Mouse (Mus musculus): Measurements from ENCODE around the gene Lurap1. TPM values are rescaled to one million over a fixed set of nuclear protein-coding genes. Genes with fewer than 3 reads are reported as not detected.

The Lurap1 gene
- polyA plus RNA-seq, 1 experiment from 2014 or later = 2.4 TPM

DNA sequence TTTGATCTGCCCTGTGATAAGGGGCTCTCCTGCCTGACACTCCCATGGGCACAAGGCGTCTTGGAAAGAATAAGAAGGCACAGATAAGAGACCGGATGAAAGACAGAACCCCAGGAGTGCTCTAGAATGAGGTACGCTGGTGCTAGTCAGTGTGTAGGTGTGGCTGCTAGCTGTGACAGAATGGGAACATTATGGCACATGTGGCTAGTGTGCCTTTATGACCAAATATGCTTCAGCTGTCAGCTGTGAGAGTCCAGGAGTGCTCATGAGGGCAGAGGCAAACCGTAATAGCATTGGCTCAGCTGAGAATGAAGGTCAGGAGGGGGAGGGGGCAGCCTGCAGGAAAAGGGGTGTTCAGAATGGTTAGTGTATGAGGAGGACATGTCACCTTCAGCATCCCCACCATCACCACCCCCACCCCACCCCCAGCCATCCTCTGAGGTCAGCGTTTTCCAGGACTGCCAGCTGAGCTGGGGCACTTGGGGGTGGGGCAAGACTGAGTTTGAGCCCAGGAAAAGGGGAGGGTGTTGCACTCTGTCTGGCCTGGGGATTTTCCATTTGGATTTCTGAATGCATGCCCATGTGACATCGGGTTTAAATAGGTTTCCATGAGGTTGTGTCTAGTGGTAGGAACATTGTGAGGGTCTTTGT, 23.5 kb upstream of the Lurap1 start:
- Histone ChIP-seq H3K9ac (no peak overlapping the region), H3K4me3 (replicated peaks) (no peak overlapping the region), H3K27me3 (replicated peaks) (no peaks in the 10 kb centered on the region), H3K36me3 (no peaks in the 10 kb centered on the region), H3K4me1 (peaks cover 30% of the 10 kb centered on the region), H3K9me3 (no peaks in the 10 kb centered on the region), H3K27ac (peak overlapping the region; percentile 45), H3K4me2 (no peak overlapping the region)
- ATAC-seq (ENCODE audit: insufficient read depth, low FRiP score, low read depth) = no peak
- 43% methylated on average over 6 of the region's 6 CpGs for WGBS

DNA sequence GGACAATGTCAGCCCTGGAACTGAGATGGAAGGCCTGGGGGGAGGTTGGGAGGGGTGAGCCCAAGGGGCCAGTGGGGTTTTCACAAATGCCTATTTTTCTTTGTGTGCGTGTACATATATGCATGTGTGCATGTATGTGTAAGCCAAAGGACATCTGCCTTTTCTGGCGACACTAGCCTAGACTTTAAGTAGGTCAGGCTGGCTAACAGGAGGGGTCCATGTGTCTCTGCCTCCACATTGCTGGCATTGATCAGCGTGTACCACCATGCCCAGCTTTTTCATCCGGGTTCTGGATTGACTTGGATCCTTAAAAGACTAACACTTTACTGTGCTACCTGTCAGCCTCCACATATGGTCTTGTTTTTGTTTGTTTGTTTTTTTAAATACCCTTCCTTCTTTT, 22.6 kb upstream of the Lurap1 start:
- H3K27ac ChIP-seq = no peak overlapping the region
- ATAC-seq (ENCODE audit: insufficient read depth, low FRiP score, low read depth) = no peak
- 88% methylated on average over 4 of the region's 4 CpGs for WGBS

DNA sequence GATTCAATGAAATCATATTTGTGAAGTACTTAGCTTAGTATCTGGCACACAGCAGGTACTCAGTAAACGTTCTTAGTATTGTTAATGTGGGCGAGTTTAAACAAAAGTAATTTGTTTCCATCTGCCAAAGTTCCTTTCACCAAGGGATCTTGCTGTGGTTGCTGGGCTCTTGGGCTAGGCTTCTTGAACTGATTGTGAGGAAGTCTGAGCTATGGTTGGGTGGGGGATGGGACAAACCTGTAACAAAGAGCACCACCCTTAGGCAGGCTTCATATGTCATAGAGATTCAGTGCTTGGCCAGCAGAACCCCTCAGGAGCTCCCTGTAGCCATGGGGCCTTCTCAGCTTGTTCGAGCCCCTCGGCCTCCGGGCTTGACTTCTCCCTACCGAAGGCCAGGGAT, 21.9 kb upstream of the Lurap1 start, which contains the start of the genes 1700042G07Rik and Gm49337:
Gene 1700042G07Rik, plus strand, starts transcription at position 301 of the 400 bp plus-strand sequence.
Gene Gm49337, plus strand, starts transcription at position 313 of the 400 bp plus-strand sequence.
- Histone ChIP-seq H3K36me3 (no peaks in the 10 kb centered on the region), H3K9ac (no peak within 1 kb of the TSS), H3K4me2 (no peak within 1 kb of the TSS), H3K4me3 (replicated peaks) (no peak within 1 kb of the TSS), H3K9me3 (no peaks in the 10 kb centered on the region), H3K4me1 (peaks cover 30% of the 10 kb centered on the region), H3K27me3 (replicated peaks) (no peaks in the 10 kb centered on the region), H3K27ac (peak within 1 kb of the TSS; percentile 45; the same call in 1 of the 2 replicates)
- WGBS = 80% methylated on average over 6 of the region's 6 CpGs
- ATAC-seq (ENCODE audit: insufficient read depth, low FRiP score, low read depth) = no peak

More for the DNA sequence above, 22.6 kb upstream of the Lurap1 start:
- H3K4me3 ChIP-seq (replicated peaks) = no peak overlapping the region
- H3K9me3 ChIP-seq = no peaks in the 10 kb centered on the region
- no peak overlapping the region for H3K4me2 ChIP-seq
- H3K36me3 ChIP-seq = no peaks in the 10 kb centered on the region
- H3K4me1 ChIP-seq = peaks cover 30% of the 10 kb centered on the region
- H3K27me3 ChIP-seq (replicated peaks) = no peaks in the 10 kb centered on the region
- no peak overlapping the region for H3K9ac ChIP-seq

DNA sequence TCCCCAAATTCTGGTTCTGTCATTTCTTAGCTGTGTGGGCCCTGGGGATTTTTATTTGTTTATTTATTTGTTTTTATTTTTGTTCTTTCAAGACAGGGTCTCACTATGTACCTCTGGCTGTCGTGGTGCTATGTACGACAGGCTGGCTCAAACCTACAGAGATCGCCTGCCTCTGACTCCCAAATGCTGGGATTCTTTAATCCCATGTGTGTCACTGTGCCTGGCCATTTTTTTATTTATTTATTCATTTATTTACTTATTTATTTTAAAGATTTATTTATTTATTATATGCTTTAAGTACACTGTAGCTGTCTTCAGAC, 18.2 kb upstream of the Lurap1 start:
- H3K27me3 ChIP-seq (replicated peaks) = no peaks in the 10 kb centered on the region
- WGBS = 69% methylated on average over 3 of the region's 3 CpGs
- ATAC-seq (ENCODE audit: insufficient read depth, low FRiP score, low read depth) = no peak

DNA sequence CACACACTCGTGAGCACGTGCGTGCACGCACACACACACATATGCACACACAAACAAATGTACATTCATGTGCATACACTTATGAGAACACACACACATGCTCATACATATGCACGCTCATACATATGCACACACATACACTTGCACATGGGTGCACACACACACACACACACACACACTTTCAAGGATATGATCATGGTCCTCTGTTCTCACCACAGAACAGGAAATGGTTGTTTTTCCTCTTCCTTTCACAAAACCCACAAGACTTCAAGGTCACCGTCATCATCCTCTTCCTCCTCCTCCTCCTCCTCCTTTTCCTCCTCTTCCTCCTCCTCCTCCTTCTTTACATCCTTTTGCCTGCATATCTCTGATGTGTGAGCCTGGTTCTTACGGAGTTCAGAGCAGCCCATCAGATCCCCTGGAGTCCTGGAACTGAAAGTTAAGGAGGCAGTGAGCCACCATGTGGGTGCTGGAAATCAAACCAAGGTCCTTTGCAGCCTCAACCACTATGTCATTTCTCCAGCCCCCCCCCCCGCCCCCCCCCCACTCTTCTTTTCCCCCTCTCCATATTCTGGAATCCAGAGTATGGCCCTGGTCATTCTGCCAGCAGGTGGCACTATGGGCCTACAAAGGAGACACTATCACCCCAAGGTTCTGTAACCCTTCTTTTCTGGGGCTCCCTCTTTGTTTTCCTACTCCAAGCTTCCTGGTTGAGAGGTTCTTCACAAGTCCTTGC, 17.6 kb upstream of the Lurap1 start:
- no peak overlapping the region for H3K4me3 ChIP-seq (replicated peaks)
- H3K27ac ChIP-seq = no peak overlapping the region
- no peaks in the 10 kb centered on the region for H3K27me3 ChIP-seq (replicated peaks)
- no peak overlapping the region for H3K4me2 ChIP-seq
- no peaks in the 10 kb centered on the region for H3K9me3 ChIP-seq
- no peak for ATAC-seq (ENCODE audit: insufficient read depth, low FRiP score, low read depth)
- no peaks in the 10 kb centered on the region for H3K36me3 ChIP-seq
- no peak overlapping the region for H3K9ac ChIP-seq
- 75% methylated on average over 7 of the region's 8 CpGs for WGBS
- peaks cover 5% of the 10 kb centered on the region; the same call in 1 of the 2 replicates for H3K4me1 ChIP-seq

More for the DNA sequence above, 18.2 kb upstream of the Lurap1 start:
- Histone ChIP-seq H3K27ac (no peak overlapping the region), H3K9ac (no peak overlapping the region), H3K4me3 (replicated peaks) (no peak overlapping the region), H3K4me2 (no peak overlapping the region), H3K9me3 (no peaks in the 10 kb centered on the region), H3K4me1 (peaks cover 6% of the 10 kb centered on the region), H3K36me3 (no peaks in the 10 kb centered on the region)

DNA sequence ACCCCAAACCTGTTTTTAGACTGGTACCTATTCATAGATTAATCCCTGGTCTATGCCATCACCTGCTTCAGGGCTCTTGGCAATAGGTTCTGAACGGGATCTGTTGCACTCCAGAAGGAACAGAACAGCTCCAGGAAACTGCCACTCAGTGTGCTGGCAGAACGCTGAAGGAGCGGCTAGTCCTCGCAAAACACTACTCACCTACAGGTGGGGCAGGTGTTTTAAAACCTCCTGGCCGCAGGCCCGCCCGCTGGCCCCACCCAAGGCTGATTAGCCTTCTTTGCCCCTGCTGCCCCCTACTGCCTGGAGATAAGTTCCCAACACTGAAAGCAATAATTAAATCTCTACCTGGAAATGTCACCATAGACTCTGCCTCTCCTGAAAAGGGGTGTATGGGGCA, 16.3 kb upstream of the Lurap1 start, which contains the start of gene Tspan1:
Gene Tspan1, minus strand, starts transcription at position 198 of the 400 bp plus-strand sequence.
- Histone ChIP-seq H3K4me1 (peaks cover 5% of the 10 kb centered on the region; the same call in 1 of the 2 replicates), H3K4me2 (peak within 1 kb of the TSS; percentile 35), H3K27me3 (replicated peaks) (no peaks in the 10 kb centered on the region), H3K9ac (no peak within 1 kb of the TSS; the same call in 1 of the 2 replicates), H3K36me3 (no peaks in the 10 kb centered on the region), H3K27ac (no peak within 1 kb of the TSS), H3K9me3 (no peaks in the 10 kb centered on the region), H3K4me3 (replicated peaks) (no peak within 1 kb of the TSS; the same call in 1 of the 2 replicates)
- WGBS = 22% methylated on average over 7 of the region's 7 CpGs
- ATAC-seq (ENCODE audit: insufficient read depth, low FRiP score, low read depth) = peak; percentile 38; the same call in 1 of the 2 replicates

DNA sequence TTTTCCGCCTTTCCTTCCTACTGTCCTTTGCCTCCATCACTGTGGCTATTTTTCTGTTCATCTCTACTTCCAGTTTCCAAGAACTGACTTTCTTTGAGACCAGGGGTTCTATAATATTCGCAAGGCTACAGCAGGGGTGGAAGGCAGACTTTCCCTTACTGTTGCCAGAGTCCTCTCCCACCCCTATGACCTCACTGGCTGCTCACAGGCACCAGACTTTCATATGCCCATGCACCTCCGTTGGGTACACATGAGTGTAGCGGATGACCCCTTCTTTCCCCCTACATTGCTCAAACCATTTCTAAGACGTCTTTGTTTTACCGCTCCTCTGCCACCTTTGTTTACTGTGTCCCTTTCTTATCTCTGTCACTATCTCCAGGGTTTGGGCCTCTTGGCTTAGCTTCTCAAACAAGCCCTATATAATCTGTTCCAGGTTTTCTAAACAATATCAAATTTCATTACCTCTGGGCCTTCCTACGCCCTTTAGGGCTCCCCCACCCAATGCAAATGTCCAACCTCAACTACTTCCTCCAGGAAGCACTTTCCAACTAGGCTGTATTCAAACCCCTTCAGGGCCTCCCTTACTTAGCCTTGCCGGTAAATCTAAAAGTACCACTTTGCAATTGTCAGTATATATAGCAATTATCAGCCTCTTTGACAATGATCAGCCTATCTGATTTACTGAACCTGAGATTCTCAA, 14.7 kb upstream of the Lurap1 start:
- Histone ChIP-seq H3K4me1 (peaks cover 5% of the 10 kb centered on the region; the same call in 1 of the 2 replicates), H3K27ac (peak overlapping the region; percentile 60), H3K9ac (no peak overlapping the region), H3K9me3 (no peaks in the 10 kb centered on the region), H3K27me3 (replicated peaks) (no peaks in the 10 kb centered on the region), H3K36me3 (no peaks in the 10 kb centered on the region), H3K4me2 (no peak overlapping the region; the same call in 1 of the 2 replicates), H3K4me3 (replicated peaks) (no peak overlapping the region)
- 39% methylated on average over 8 of the region's 8 CpGs for WGBS
- ATAC-seq (ENCODE audit: insufficient read depth, low FRiP score, low read depth) = peak; percentile 48

DNA sequence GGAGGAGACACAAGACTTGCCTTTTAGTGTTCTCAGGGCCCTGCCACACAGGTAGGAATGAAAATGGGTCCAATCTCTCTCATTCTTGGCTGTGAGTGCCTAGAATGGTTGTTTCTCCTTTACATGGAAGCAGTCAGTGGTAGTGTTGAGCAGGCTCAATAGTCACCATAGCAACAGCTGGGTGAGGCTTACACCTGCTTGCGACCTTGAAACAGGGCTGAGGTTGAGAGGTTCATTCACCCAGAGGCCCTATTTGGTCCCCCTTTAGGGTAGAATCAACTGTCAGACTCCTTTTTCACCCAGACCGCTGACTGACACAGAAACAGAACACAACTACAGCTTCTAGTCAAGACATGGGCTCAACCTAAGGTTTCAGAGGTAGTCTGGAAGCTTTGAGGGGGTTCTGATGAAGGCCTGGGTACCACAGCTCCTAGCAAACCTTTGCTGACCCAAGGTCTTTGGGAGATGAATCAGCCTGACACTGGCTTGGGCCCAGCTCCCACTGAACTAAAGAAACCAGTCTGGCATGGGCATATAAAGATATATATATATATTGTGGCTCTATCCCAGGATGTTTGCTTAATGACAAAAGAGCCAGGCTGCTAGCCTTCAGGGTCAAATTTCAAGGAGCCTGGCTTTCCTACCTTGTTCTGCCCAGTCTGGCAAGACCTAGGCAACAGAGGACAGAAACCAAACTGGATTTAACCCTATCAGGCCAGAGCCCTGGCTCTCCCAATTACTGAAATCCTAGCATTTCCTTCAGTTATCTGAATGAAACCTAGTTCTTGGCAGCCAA, 13.8 kb upstream of the Lurap1 start:
- H3K27me3 ChIP-seq (replicated peaks) = no peaks in the 10 kb centered on the region
- H3K9me3 ChIP-seq = no peaks in the 10 kb centered on the region
- H3K36me3 ChIP-seq = peaks cover 7% of the 10 kb centered on the region; the same call in 1 of the 2 replicates
- no peak overlapping the region for H3K4me3 ChIP-seq (replicated peaks)
- peak; percentile 69 for ATAC-seq (ENCODE audit: insufficient read depth, low FRiP score, low read depth)
- WGBS = 66% methylated on average over 2 of the region's 2 CpGs
- no peak overlapping the region; the same call in 1 of the 2 replicates for H3K4me2 ChIP-seq
- H3K9ac ChIP-seq = no peak overlapping the region
- H3K4me1 ChIP-seq = peaks cover 5% of the 10 kb centered on the region; the same call in 1 of the 2 replicates
- H3K27ac ChIP-seq = peak overlapping the region; percentile 60

DNA sequence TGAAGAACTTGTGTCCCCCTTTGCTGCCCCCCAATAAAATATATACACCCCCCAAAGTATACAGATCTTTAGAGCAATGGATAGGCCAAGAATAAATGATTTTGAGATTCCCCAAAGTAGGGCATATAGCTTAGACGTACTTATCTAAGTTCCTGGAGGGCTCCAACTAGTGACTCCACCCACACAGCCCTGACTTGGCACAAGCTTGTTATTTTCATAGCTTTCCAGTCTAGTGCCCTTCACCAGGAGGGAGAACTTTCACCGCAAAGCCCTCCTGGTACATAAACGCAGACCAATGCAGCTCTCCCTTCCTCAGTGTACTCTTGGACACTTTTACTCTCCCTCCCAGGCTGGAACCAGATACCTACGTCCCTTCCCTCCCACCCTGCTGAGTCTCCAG, 11.0 kb upstream of the Lurap1 start:
- no peak overlapping the region for H3K4me2 ChIP-seq
- no peak for ATAC-seq (ENCODE audit: insufficient read depth, low FRiP score, low read depth)
- H3K36me3 ChIP-seq = peaks cover 25% of the 10 kb centered on the region
- 83% methylated on average over 4 of the region's 4 CpGs for WGBS
- H3K27ac ChIP-seq = no peak overlapping the region
- no peaks in the 10 kb centered on the region for H3K27me3 ChIP-seq (replicated peaks)
- no peak overlapping the region for H3K4me3 ChIP-seq (replicated peaks)
- H3K9ac ChIP-seq = no peak overlapping the region
- H3K9me3 ChIP-seq = no peaks in the 10 kb centered on the region
- peaks cover 5% of the 10 kb centered on the region; the same call in 1 of the 2 replicates for H3K4me1 ChIP-seq

DNA sequence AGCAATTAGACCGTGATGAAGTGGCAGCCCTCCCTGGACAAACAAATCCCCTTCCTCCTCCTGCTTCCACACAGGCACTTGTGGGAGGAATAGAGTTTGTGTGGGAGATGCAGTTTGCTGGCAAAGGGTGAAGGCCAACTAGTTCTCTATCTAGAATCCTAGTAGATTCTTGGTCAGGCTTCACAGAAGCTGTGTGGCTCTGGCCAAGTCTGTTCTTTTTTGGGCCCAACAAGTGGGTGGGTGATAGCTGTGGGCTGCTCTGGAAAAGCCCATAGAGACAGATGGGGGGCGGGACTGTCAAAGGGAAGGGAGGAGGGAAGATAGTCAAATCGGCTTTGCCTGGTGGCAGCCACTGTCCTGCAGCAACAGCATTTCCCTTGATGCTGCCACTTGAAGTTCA, 9.6 kb upstream of the Lurap1 start:
- H3K4me2 ChIP-seq = no peak overlapping the region
- H3K4me1 ChIP-seq = peaks cover 5% of the 10 kb centered on the region; the same call in 1 of the 2 replicates
- H3K9ac ChIP-seq = no peak overlapping the region
- H3K27me3 ChIP-seq (replicated peaks) = no peaks in the 10 kb centered on the region
- no peak overlapping the region for H3K27ac ChIP-seq
- H3K9me3 ChIP-seq = no peaks in the 10 kb centered on the region
- H3K4me3 ChIP-seq (replicated peaks) = no peak overlapping the region
- no peak for ATAC-seq (ENCODE audit: insufficient read depth, low FRiP score, low read depth)
- peaks cover 38% of the 10 kb centered on the region for H3K36me3 ChIP-seq
- 77% methylated on average over 3 of the region's 3 CpGs for WGBS

DNA sequence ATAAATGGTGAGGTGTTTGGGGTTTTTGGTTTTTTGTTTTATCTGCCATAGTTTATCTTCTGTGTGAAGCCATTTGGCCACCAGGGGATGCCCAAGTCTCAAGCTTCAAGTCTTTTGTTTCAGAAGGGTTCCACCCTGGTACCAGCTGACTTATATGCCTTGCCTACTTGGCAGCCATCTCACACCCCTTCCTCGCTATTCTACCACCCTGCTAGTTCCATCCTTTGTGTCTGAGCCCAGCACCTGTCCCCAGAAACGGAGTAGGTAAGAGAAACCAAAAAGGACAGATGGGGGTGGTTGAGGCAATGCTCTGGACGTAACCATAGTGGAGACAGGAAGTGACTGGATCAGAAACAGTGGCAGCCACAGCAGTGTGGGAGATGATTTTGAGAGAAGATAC, 8.8 kb upstream of the Lurap1 start:
- Histone ChIP-seq H3K9me3 (no peaks in the 10 kb centered on the region), H3K4me2 (no peak overlapping the region), H3K27ac (no peak overlapping the region), H3K4me3 (replicated peaks) (no peak overlapping the region), H3K9ac (no peak overlapping the region), H3K27me3 (replicated peaks) (no peaks in the 10 kb centered on the region), H3K36me3 (peaks cover 47% of the 10 kb centered on the region), H3K4me1 (0 out of 2 replicates have a peak, but pooled peaks cover 5% of the 10 kb centered on the region)
- 77% methylated on average over 3 of the region's 3 CpGs for WGBS
- no peak for ATAC-seq (ENCODE audit: insufficient read depth, low FRiP score, low read depth)

All from stomach, embryonic 15.5 days (tissue).